Mouse (Mus musculus) c-Kit-positive CD71-positive TER-119-positive erythroid progenitor cells, embryonic 14.5 days (primary cell): ENCODE results near the gene Rgs7bp.

Source experiments
- DNase-seq: peaks from one replicate; pipeline ENCODE4 v3.0.0-alpha.2; 2013; ENCODE audit warnings: low spot score

The Rgs7bp gene

DNA sequence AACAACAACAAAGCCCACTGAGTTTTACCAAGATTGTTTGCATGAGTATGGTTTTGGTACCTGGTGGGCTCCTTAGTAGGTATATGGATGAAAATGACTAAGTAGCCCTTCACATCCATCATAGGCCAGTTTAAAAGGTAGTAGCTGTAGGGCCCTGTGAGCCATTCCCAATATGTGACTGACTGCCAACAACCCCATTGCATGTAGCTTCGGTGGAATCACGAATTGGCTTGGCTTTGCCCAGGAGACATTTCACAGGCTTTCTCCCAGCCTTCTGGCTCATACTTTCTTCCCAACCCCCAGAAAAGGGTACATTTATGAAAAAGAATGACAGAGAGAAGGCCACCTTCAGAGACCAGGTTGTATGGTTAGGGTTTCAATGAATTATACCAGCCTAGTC, 45.8 kb downstream of the Rgs7bp start:
- DNase-seq = no peak

DNA sequence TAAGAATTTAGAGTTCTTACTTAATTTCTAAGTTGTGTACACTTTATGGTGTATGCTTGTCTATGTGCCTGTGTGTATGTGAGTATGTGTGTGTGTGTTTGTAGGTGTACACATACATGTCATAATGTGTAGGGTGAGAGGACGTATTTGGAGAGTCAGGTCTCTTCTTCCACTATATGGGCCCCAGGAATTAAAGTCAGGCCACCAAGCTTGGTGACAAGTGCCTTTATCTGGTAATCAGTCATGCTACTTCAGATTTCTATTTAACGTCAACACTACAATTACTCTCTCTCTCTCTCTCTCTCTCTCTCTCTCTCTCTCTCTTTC, 51.9 kb downstream of the Rgs7bp start:
- no peak for DNase-seq

DNA sequence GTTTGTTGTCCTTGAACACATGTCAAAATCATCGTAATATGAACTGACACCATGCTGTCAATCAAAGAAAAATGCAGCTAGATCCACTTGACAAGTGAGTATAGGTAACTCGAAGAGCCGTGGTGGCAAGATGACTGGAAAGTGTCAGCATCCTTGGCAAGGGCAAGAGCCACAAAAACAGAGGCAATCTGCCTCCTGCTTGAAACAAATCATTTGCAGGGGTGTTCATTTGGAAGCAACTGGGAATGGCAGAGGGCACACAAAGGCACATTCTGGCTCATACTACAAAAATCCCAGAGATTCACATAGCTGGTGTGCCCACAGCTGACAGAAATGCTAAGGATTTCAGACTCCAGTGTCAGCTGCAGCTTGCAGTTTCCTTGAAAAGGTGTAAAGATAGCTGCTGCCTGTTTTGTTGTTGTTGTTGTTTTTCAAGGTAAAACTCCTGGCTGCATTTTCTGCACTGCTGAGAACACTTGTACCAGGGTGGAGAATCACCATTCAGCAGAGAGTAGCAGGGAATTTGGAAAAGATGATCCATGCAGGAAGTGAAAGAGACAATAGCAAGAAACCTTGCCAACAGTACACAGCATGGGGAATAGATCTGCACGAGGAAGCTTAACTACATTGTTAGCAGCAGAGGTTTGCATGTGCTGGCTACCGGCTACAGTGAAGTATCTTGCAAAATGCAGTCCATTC, 52.4 kb downstream of the Rgs7bp start:
- no peak for DNase-seq

DNA sequence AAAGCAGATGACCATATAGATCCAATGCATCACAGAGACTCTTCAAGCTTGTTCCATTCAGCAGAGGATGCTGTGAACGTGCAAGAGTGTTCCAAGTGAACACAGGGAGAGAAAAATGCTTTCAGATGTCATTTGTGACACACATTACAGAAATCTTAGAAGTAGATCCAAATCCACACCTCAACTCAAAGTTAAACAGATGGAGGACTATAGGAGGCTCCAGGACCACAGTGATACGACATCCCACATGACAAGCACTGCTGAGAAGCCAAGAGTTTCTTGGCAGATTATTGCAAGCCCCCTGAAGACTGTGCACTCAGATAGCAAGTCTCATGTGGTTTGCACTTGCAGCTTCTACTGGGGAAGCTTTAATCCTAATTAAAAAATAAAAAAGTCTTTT, 53.0 kb downstream of the Rgs7bp start:
- no peak for DNase-seq

DNA sequence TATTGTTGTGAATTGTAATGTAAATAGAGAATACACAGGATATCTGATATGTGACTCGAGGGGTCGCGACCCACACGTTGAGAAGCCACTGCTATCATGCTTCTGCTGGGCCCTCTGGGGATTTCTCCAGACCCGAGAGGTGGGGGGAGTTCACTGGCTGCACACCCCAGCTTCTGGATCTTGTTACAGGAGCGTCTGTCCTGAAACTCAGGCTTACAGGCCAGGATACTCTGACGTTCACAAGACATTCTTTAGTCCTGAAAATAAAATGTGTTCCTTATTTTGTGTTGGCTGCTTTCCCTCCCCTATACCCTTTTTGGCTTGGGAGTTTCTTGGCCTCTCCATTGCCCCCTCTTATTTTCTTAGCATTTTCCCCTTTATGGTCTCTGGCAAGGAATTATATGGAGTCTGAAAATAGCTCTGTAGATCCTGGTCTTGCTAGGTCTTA, 65.9 kb downstream of the Rgs7bp start:
- no peak for DNase-seq

DNA sequence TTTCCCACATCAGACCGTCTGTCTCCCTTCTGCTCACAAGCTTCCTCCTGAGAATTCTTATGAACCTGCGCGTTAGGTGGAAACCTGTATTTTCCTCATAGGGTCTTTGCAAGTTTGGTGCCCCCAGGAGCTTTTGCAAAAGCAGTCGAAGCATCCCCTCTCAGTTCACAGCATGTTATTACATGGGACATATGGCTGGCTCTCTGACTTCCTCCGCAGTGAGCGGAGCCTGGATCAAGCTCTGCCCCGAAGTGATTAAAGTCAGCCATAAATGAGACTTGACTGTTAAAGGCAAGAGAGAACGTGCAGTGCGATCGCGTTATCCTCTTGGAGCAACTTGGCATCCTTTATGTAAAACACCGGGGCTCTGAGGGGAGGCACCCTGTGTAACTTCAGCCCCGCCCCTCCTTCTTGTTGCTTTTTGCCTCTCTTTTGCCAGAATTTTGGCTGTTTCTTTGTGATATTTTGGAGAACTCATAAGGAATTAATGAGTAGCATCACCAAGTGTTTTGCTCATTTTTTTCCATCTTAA, 66.7 kb downstream of the Rgs7bp start:
- no peak for DNase-seq

DNA sequence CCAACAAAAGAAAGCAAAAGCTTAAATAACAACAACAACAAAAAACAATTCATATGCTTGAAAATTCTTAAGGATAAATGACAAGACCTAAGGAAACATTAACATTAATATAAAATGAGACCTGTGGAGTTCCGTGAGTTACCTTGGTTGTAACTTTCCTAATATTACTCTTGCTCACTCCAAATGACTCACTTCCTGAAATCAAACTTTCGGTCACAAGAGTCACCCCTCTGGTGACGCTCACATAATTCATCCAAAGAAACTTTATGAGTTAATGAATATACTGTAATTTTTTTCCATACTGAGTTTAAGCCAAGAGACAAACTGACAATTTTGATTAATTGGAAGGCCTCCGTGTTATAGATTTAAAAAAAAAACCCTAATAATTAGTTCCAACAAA, 69.0 kb downstream of the Rgs7bp start:
- DNase-seq = no peak

DNA sequence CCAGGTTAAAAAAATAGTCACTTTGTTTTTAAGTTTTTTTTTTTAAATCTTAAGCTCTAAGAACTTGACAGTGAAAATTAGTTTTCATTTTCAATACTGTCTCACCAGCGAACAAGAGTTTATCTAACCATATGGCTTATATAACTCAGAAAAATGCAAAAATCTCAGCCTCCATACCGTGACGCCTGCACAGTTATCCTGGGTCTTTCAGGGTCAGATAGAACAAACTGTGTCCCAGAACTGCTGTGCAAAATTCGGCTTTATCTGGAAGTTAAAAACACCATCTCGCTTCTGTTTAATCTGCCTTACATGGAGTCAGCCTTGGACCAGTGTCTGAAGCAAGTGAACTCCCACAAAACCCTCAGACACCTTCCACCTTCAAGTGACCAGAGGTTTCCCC, 70.7 kb downstream of the Rgs7bp start:
- DNase-seq = no peak

DNA sequence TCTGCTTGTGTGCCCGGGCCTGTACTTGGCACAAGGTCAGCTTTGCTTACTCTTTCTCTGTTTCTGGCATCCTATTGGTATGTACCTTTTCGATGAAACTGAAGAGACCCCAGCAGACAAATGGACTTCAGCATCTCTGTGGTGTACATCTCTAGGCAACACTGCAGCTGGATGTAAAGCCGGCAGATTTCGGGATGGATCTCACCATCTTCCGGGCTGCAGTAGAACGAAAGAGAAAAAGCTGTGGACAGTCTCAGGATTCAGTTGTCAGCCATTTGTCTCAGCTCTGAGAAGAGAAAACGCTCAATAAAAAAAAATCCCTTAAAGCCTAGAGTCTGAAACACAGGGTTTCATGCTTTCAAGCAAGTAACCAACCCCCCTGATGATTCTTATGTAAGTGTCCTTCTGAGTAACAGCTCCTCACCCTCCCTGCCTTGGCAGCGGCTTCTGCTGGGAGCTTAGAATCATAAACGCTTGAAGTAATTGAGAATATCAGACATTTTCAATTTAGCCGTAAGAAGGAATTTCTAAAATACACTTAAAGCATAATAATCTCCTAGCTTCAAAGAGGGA, 71.9 kb downstream of the Rgs7bp start:
- DNase-seq = no peak

DNA sequence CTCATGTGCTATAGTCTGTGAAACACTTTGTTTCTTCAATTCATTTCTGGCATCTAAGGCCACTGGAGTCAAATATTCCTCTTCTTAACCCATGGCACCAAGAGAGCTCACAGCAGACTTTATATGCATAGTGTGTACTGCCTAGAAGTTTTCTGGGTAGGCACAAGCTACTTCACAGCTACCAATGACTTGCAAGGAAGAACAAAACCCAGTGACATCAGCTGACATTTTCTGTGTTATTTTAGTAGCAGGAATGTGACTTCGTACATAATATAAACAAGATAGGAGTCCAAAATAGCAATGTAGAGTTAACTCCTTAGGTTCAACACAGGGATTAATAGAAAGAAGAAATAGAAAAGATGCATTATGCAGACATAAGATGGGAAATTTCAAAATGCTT, 76.6 kb downstream of the Rgs7bp start:
- no peak for DNase-seq

DNA sequence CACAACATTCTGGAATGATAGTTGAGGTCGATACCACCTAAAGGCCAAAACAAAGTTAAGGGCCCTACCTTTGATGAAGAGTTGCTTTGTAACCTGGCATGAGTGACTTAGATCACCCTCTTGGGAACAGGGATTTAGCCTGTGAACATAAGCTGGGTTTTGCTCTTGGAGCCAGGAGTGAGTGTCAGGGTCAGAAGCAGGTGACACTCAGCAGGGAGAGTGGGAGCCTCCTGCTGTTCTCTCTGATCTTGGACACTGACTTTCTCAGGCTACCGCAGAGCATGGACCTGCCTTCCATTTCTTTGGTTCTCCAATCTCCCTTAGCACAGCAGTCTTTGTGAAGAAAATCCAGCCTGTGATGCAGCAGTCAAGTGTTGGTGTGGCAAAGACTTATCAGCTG, 87.2 kb downstream of the Rgs7bp start:
- DNase-seq = no peak

DNA sequence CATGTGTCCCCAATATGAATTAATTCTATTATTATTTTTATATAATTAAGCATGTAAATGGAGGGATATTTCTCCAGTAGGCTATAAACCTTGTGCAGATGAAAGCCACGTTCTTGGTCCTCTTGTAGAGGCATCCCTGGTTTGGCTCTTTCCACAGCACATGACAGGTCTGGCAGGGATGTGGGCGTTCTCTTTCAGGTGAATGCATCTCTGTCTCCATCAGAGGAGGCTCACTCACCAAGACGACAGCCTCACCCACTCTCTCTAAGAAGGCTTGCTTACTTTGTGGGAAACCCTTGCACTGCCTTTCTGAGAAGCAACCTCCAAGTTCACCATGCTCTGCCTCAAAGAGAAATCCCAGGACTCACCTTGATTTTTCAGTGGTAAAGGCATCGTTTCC, 91.0 kb downstream of the Rgs7bp start:
- no peak for DNase-seq

DNA sequence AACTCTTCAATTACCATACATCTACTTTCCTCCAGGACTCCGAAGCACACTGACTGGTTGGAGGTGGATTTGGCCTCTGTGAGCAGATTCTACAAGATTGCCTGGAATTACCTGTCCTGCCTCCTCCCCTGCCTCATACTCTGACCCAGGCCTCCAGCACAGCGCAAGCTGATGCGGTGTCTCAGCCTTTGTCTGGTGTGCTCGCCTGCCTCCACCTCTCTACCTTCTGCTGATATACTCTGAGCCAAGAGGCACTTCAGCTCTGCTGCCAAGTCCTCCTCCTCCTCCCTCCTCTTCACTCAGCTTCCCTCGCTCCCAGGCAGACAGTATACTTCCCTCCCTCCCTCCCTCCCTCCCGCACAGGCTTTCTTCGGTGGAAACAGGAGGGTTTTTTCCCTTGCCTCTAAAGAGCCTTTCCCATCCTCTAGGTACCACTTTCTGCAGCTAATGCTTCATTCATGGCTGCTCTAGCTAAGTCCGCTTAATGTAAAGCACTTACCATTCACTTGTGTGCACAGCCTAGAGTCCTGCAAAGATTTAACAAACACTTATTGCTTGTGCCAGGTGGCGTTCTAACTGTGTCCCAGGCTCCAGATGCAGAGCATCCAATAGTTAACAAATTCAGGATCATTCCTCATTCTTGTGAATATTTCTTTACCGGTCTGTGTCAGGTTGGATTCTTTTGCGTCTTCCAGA, 91.9 kb downstream of the Rgs7bp start:
- no peak for DNase-seq

DNA sequence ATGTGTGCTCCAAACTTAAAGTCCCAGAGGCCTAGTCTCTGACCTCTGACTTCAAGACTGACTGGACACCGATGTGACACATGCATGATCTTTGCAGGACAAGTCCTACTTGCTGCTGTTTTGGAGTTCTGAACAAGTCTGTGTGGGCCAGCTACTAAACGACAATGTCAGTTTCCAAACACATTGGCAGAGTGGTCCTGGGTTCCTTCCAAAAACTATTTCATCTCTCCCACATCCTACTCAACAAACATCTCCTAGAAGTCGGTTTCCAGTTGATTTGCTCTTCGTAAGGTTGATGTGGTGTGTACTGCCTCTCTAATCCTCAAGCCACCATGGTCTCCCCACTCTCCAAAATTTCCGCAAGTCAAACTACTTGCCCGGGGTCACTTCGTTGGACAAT, 92.6 kb downstream of the Rgs7bp start:
- DNase-seq = no peak

DNA sequence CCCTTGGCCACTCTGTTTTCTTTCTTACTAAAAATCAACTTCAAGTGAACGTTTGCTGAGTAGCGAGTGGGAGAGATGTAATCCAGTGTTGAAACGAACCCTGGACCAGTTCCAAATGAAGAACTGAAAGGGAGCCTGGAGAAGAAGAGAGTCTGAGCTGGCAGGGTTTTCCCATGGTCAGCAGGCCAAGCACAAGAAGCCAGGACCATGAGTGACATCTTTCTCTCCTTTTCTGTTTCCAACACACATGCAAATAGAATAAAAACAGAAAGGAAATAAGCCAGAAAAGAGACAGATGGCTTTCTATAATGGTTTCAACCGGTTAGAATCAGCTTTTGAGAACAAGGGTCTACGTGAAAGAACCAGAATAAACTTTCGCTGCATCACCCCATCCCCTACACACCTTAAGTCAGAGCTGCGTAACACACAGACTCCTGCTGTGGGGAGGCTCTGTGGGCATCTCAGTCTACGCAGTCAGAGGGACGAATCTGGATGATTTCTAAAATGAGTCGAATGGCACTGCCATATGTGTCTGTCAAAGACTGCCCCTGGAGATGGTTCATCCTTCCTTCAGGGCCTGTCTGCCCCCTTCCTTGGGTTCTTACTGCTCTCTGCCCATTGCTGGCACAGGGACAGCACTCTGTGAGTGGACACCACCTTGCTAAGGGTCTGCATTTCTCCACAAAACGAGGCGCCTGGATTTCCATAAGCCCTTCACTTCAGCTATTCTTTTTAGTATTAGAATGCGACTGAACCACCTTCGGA, 93.6 kb downstream of the Rgs7bp start:
- no peak for DNase-seq

DNA sequence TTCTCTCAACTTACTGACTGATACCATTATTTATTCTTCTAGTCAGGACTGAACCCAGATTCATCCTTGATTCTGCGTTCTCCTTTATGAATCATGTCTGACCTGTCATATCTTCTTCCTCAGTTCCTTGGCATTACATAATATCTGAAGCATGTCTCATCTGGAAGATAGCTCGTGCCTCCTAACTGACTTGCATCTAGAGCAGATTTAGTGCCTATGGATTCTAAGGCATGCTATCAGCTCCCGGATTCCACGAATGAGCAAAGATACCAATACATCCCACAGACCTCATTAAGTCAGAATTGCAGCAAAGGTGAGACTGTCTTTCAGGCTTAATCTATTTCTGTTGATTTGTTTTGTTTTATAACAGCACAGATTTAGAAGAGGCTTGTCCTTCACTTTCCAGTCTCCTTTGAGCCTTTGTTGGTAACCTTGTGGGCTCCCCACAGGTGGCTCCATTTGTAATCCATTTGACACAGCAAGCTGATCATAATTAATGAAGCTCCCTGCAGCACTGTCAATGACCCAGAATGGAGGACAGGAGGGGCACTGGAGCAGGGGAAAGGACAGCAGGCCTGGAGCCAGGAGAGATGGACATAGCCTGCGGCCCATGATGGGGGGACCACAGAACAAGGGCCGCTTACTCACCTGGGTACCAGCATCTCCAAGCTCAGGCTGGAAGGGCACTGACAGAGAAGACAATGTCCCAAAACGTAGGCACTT, 94.4 kb downstream of the Rgs7bp start:
- DNase-seq = no peak

DNA sequence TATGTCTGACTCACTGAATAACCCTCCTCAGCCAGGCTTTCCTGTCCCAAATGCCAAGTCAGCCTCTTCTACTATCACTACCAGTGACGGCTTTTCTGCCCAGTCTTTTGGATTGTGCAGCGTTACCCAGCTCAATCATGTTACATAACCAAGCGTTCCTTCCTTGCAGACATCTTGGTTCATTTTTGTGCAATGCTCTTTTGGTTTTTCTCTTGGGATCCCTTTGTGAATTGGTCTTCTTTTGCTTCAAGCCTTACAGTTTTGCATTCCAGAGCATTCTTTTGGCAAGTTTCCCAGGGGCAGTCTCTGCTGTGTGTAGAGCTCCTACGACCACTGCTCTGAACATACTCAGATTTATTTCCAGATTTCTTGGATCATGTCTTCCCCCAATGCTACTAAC, 95.0 kb downstream of the Rgs7bp start:
- no peak for DNase-seq

DNA sequence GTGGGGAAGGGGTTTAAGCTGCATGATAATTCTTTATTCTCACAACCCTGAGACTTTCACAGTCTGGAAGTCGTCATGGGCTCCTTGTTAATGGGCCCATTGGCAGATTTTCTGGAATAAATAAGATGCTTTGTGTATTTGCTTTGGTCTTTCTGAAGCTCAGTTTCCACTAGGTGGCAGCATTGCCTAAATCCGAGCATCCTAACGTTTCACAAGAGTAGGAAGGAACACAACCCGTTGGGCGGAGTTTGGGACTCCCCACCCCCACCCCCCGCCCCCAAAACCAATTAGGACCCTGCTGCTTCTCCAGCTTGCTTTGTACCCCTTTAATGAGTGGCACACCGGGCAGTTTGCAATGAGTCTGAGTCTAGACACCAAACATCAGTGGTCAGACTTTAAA, 106.8 kb downstream of the Rgs7bp start:
- DNase-seq = peak; percentile 52

DNA sequence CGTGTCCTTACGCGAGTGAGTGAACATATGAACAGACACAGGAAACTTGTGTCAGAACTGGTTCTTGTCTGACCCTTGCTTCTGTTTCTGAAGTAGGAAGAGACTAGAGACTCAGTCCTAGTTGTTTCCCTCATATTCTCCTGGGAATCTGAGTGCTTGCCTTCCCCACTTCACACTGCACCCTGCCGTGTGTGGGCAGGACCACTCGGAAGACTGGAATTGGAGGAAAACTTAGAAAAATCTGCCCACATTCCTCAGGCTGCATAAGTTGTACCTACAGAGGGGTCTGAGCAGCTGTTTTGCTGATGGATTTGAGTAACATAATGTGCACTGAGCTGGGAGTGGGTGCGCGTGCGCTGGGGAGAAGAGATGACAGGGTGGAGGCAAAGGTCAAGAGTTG, 114.2 kb downstream of the Rgs7bp start:
- DNase-seq = no peak

DNA sequence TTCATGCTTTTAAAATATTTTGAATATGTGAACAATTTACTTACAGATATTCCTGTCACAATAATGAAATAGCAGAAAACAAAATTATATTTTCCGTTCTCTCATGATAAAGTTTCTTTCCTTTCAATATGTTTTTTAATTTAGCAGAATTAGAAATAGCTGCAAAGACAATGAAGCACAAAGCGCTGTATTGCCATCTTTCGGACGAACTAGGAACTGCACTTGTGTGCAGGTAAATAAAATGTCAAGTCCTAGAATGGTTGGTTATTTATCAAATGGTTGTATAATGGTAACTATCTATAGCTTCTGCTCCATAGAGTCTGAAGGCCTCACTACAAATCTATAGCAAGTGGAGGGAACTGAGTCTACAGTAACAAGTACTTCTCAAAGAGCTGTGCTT, 114.9 kb downstream of the Rgs7bp start:
- peak; percentile 61 for DNase-seq

DNA sequence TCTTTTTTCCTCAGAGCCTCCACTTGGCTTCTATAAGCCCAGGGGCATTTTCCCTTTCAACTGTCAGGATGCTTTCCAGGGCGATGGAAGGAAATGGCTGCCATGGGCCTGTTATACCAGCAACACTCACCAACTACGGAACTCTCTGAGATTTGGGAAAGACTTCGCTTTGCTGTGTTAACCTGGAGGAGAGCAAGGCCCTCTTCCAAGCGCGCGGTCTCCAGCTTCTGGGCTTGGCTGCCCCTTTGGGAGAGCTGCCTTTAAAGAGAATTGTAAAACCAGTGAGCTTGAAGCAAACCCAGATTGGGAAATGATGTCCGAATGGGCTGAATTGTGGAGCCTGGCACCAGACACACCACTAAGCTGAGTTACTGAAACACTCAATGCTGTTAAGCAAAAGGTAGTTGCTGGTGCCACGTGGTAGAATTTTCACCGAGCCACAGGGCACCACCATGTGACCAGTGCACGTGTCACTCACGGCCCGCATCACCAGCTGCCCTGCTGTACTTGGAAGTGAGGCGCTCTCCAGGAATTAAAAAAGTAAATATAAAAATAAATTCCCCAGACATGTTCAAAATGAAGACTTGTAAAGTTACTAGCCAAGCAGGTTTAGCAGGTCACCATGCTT, 115.7 kb downstream of the Rgs7bp start:
- DNase-seq = no peak

DNA sequence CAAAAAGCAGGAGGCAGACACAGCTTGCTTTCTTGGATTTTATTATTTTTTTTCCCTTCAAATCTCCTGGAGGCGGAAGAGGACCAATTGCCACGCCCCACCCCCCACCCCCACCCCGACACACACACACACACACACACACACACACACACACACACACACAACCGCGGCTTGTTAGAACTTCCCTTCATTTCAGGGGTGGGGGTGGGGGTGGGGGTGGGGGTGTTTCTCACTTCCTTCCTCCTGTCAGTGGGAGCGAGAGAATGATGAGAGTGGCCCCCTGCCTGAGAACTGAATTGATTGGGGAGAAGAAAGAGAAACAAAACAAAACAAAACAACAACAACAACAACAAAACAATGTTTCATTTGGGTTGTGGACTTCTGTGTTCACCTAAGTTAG, 117.0 kb downstream of the Rgs7bp start:
- no peak for DNase-seq
